Mouse (Mus musculus) CH12.LX (cell line): Measurements from ENCODE around the gene Tmbim4.

Experiments
- MAFK ChIP-seq: IDR thresholded peaks from 2 replicates; pipeline ENCODE4 v1.6.1; 2011; ENCODE audit warnings: low read length, improper control_type of control experiment; ENCODE audit not compliant: insufficient replicate concordance
- PAX5 ChIP-seq: IDR thresholded peaks from 2 replicates; pipeline ENCODE4 v1.6.1; 2012; ENCODE audit warnings: low read length, inconsistent platforms, mixed read lengths
- POLR2A ChIP-seq: IDR thresholded peaks from 2 replicates; pipeline ENCODE4 v1.6.1; 2011; ENCODE audit warnings: low read depth, mild to moderate bottlenecking, improper control_type of control experiment, low read length
- TBP ChIP-seq: conservative IDR thresholded peaks from 2 replicates; pipeline ENCODE4 v1.6.1; 2011; ENCODE audit warnings: low read depth, low read length, improper control_type of control experiment

- no peak for TF ChIP-seq PAX5
- TF ChIP-seq POLR2A: 0 out of 2 replicates have a peak, but pooled peaks have one; percentile 5
- TF ChIP-seq MAFK: no peak
- no peak for TF ChIP-seq TBP
Measured at GRCm38 (mm10) chr10:120201961-120202402, 592 bp downstream of the Tmbim4 start, which contains the start of gene Irak3.
